In the genomic region with DNA sequence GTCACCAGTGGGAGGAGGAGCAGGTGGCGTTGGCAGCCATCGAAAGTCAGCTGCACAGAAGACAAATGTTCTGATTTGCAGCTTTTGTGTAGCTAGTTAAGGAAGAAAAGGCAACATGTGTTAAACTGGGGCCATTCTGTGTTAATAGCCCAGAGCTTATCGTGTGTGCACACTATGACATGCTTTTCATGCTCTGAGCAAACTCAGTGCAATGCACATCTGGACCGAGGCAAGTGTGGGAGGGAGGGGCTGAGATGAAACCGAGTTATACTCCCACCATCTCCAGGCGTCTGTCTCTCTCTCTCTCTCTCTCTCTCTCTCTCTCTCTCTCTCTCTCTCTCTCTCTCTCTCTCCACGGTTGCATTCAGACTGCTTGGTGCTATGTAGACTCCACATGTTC, we compare ENCODE assay signal across 33 mouse cellular contexts.
DNase-seq lines count a peak whose midpoint lies in the region; ATAC-seq lines count a peak whose summit lies in the region.
"Had no signal": no experiment of that assay in that cellular context is flagged by ENCODE, and none has a peak within 500 bp of the region (broad histone marks: within the 10 kb centered on the region; RNA-seq: fewer than 3 reads in every experiment).

No protein-coding gene starts in this region.

- H3K4me3 ChIP-seq in embryonic facial prominence, embryonic 11.5 days (ENCODE audit: low read depth, low read length), result no peak overlapping the region
- no peak overlapping the region for H3K4me3 ChIP-seq in embryonic facial prominence, embryonic 10.5 days
- no peak overlapping the region for H3K4me3 ChIP-seq in hindbrain, embryonic 12.5 days
- H3K4me3 ChIP-seq in hindbrain, embryonic 11.5 days (ENCODE audit: low read depth, low read length), result no peak overlapping the region
- H3K4me3 ChIP-seq: embryonic facial prominence, embryonic 15.5 days; heart, embryonic 10.5 days; heart, embryonic 15.5 days; hindbrain, embryonic 15.5 days; intestine, embryonic 15.5 days; midbrain, embryonic 10.5 days; midbrain, embryonic 15.5 days; neural tube, embryonic 12.5 days had no signal

- no peaks in the 10 kb centered on the region for H3K9me3 ChIP-seq in embryonic facial prominence, embryonic 11.5 days (replicated peaks; ENCODE audit: control insufficient read depth, low read length)
- H3K9me3 ChIP-seq in embryonic facial prominence, embryonic 10.5 days, result no peaks in the 10 kb centered on the region
- H3K9me3 ChIP-seq in hindbrain, embryonic 12.5 days (replicated peaks), result no peaks in the 10 kb centered on the region
- H3K9me3 ChIP-seq in hindbrain, embryonic 11.5 days (ENCODE audit: control insufficient read depth, low read length), result no peaks in the 10 kb centered on the region
- H3K9me3 ChIP-seq: embryonic facial prominence, embryonic 15.5 days; G1E; heart, embryonic 10.5 days; heart, embryonic 15.5 days; hindbrain, embryonic 15.5 days; intestine, embryonic 15.5 days; midbrain, embryonic 10.5 days; midbrain, embryonic 15.5 days; neural tube, embryonic 12.5 days had no signal

- DNase-seq in embryonic facial prominence, embryonic 11.5 days (ENCODE audit: low spot score), result no peak
- no peak for DNase-seq in embryonic facial prominence, embryonic 10.5 days (ENCODE audit: low spot score)
- no peak for DNase-seq in hindbrain, embryonic 11.5 days (ENCODE audit: low spot score)
- DNase-seq in layer of hippocampus, adult 9-11 months, result peak; percentile 13
- no peak for DNase-seq in layer of hippocampus, adult 9-10 months (ENCODE audit: low spot score)
- DNase-seq in layer of hippocampus, postnatal 14 days (ENCODE audit: low spot score in 2 of 2), result peak; percentile 21 to 43
- DNase-seq: adrenal gland, postnatal 10 days; cerebellum, adult 11 months; cerebellum, adult 9-10 months; cerebellum, postnatal 36 days; gastrocnemius, postnatal 25 days; heart, adult 11 months; kidney, adult 2 months; kidney, postnatal 36 days; left cerebral cortex, postnatal 4 days; liver; lung, embryonic 14.5 days; retina, postnatal 1 day; right cerebral cortex, postnatal 25 days; thymus, adult 18-20 months; thymus, postnatal 25 days had no signal

- H3K4me2 ChIP-seq in embryonic facial prominence, embryonic 11.5 days (ENCODE audit: low read depth, low read length), result no peak overlapping the region
- H3K4me2 ChIP-seq in hindbrain, embryonic 12.5 days (replicated peaks), result no peak overlapping the region
- no peak overlapping the region for H3K4me2 ChIP-seq in hindbrain, embryonic 11.5 days (replicated peaks; ENCODE audit: low read depth, low read length)
- H3K4me2 ChIP-seq: embryonic facial prominence, embryonic 15.5 days; heart, embryonic 15.5 days; hindbrain, embryonic 15.5 days; intestine, embryonic 15.5 days; lung, embryonic 14.5 days; midbrain, embryonic 15.5 days; neural tube, embryonic 12.5 days had no signal

- no peaks in the 10 kb centered on the region for H3K27me3 ChIP-seq in embryonic facial prominence, embryonic 11.5 days (ENCODE audit: control insufficient read depth, insufficient read depth, low read length)
- H3K27me3 ChIP-seq in embryonic facial prominence, embryonic 10.5 days (replicated peaks; ENCODE audit: low read depth, poor library complexity, severe bottlenecking), result no peaks in the 10 kb centered on the region
- H3K27me3 ChIP-seq in hindbrain, embryonic 12.5 days, result no peaks in the 10 kb centered on the region
- H3K27me3 ChIP-seq in hindbrain, embryonic 11.5 days (ENCODE audit: control insufficient read depth, insufficient read depth, low read length), result no peaks in the 10 kb centered on the region
- H3K27me3 ChIP-seq: embryonic facial prominence, embryonic 15.5 days; heart, embryonic 15.5 days; hindbrain, embryonic 15.5 days; intestine, embryonic 15.5 days; midbrain, embryonic 15.5 days; neural tube, embryonic 12.5 days had no signal

- H3K36me3 ChIP-seq in embryonic facial prominence, embryonic 11.5 days (replicated peaks; ENCODE audit: control insufficient read depth, insufficient read depth, low read depth, low read length), result no peaks in the 10 kb centered on the region
- H3K36me3 ChIP-seq in embryonic facial prominence, embryonic 10.5 days (replicated peaks), result peaks cover 7% of the 10 kb centered on the region; the same call in 1 of the 2 replicates
- no peaks in the 10 kb centered on the region for H3K36me3 ChIP-seq in hindbrain, embryonic 12.5 days
- no peaks in the 10 kb centered on the region for H3K36me3 ChIP-seq in hindbrain, embryonic 11.5 days (ENCODE audit: control insufficient read depth, insufficient read depth, low read length)
- H3K36me3 ChIP-seq: embryonic facial prominence, embryonic 15.5 days; hindbrain, embryonic 15.5 days; intestine, embryonic 15.5 days; midbrain, embryonic 10.5 days; midbrain, embryonic 15.5 days; neural tube, embryonic 12.5 days had no signal

- H3K9ac ChIP-seq in embryonic facial prominence, embryonic 11.5 days (replicated peaks; ENCODE audit: low read length), result no peak overlapping the region
- H3K9ac ChIP-seq in hindbrain, embryonic 12.5 days, result no peak overlapping the region
- no peak overlapping the region for H3K9ac ChIP-seq in hindbrain, embryonic 11.5 days (ENCODE audit: low read depth, low read length)
- H3K9ac ChIP-seq: embryonic facial prominence, embryonic 15.5 days; heart, embryonic 15.5 days; hindbrain, embryonic 15.5 days; intestine, embryonic 15.5 days; liver, embryonic 14.5 days; lung, embryonic 14.5 days; midbrain, embryonic 15.5 days; neural tube, embryonic 12.5 days had no signal

- H3K4me1 ChIP-seq in embryonic facial prominence, embryonic 11.5 days (ENCODE audit: control insufficient read depth, insufficient read depth, low read length), result no peaks in the 10 kb centered on the region; the same call in 1 of the 2 replicates
- peaks cover 23% of the 10 kb centered on the region for H3K4me1 ChIP-seq in embryonic facial prominence, embryonic 10.5 days
- H3K4me1 ChIP-seq in hindbrain, embryonic 12.5 days, result peaks cover 5% of the 10 kb centered on the region; the same call in 1 of the 2 replicates
- no peaks in the 10 kb centered on the region for H3K4me1 ChIP-seq in hindbrain, embryonic 11.5 days (replicated peaks; ENCODE audit: control insufficient read depth, insufficient read depth, low read length)
- H3K4me1 ChIP-seq: midbrain, embryonic 10.5 days; midbrain, embryonic 15.5 days had no signal

- 65% methylated on average over 6 of the region's 7 CpGs for WGBS in embryonic facial prominence, embryonic 11.5 days
- WGBS in embryonic facial prominence, embryonic 10.5 days, result 78% methylated on average over 7 of the region's 7 CpGs
- WGBS in hindbrain, embryonic 12.5 days, result 63% methylated on average over 6 of the region's 7 CpGs
- 71% methylated on average over 7 of the region's 7 CpGs for WGBS in hindbrain, embryonic 11.5 days

- H3K27ac ChIP-seq in embryonic facial prominence, embryonic 11.5 days (replicated peaks; ENCODE audit: low read depth, low read length), result no peak overlapping the region
- H3K27ac ChIP-seq in embryonic facial prominence, embryonic 10.5 days (replicated peaks), result no peak overlapping the region
- H3K27ac ChIP-seq in hindbrain, embryonic 12.5 days, result no peak overlapping the region
- H3K27ac ChIP-seq in hindbrain, embryonic 11.5 days (ENCODE audit: low read depth, low read length), result no peak overlapping the region
- H3K27ac ChIP-seq: embryonic facial prominence, embryonic 15.5 days; heart, embryonic 10.5 days; heart, embryonic 15.5 days; hindbrain, embryonic 15.5 days; intestine, embryonic 15.5 days; liver, embryonic 14.5 days; midbrain, embryonic 10.5 days; midbrain, embryonic 15.5 days; neural tube, embryonic 12.5 days had no signal

- ATAC-seq in embryonic facial prominence, embryonic 11.5 days (replicated peaks; ENCODE audit: insufficient number of reproducible peaks, low FRiP score, low TSS enrichment, low read depth), result 0 out of 2 replicates have a peak, but pooled peaks have one; percentile 53
- ATAC-seq in hindbrain, embryonic 12.5 days (ENCODE audit: low FRiP score), result 0 out of 2 replicates have a peak, but pooled peaks have one; percentile 39
- no peak for ATAC-seq in hindbrain, embryonic 11.5 days (ENCODE audit: low FRiP score)
- ATAC-seq in activated CD4-positive, CD25-positive, alpha-beta regulatory T cell, adult 4 months, result no peak
- ATAC-seq: intestine, embryonic 15.5 days; midbrain, embryonic 15.5 days had no signal

Comparison
In these comparisons a context has a peak if more than half of its experiments do, and no peak if none do; other contexts are left out.
1. ATAC-seq: peak in embryonic facial prominence, embryonic 11.5 days (single experiment) and hindbrain, embryonic 12.5 days (single experiment); none in hindbrain, embryonic 11.5 days (single experiment) and activated CD4-positive, CD25-positive, alpha-beta regulatory T cell, adult 4 months (single experiment).
2. DNase-seq: peak in layer of hippocampus, adult 9-11 months (single experiment) and layer of hippocampus, postnatal 14 days (2 of 2); none in embryonic facial prominence, embryonic 11.5 days (single experiment), embryonic facial prominence, embryonic 10.5 days (single experiment), hindbrain, embryonic 11.5 days (single experiment) and layer of hippocampus, adult 9-10 months (single experiment).